Mouse (Mus musculus) CD4-positive, CD25-positive, alpha-beta regulatory T cell, adult 4 months (primary cell): ENCODE data around the gene Rbm42. TPM values are rescaled to one million over a fixed set of nuclear protein-coding genes. Genes with fewer than 3 reads are reported as not detected.

Source experiments
- ATAC-seq: one replicate; pipeline ENCODE4 v1.8.0; 2017
- polyA plus RNA-seq, 2 experiments: library from polyadenylated mRNA; unstranded; fragments of 100-300 nt; shearing (Covaris generic); gene quantifications; one replicate each; pipeline ENCODE4 v1.2.1; 2017

Gene Rbm42
- polyA plus RNA-seq, 2 experiments from 2014 or later, result 14.4 to 25.1 TPM

DNA sequence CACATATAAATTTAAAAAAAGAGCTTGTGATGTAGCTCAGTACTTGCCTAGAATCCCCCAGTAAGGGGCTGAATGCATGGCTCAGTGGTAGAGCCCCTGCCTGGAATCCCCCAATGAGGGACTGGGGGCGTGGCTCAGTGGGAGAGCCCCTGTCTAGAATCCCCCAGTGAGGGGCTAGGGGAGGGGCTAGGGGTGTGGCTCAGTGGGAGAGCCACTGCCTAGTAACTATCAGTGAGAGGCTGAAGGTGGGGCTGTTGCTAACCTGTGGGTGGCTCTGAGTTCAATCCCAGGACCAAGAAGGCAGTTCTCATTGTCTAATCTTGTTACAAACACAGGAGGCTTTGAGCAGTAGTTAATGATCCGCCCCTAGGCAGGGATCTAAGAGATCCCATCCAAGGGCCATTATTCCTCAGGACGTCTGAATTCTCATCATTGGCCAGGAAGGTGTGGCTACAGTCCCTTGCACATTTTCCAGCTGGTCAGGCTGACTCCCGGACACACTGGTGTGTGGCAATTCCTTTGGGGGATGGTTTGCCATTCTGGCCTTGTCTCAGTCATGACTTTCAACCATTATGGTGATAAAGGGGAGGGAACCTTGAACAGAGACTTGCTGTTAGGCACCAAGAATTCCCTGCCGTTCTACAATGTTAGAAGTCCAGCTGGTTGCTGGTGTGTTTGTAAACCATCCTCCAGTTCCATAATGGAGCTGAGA lies 34.9 kb downstream of the Rbm42 start:
- ATAC-seq, result no peak

- ATAC-seq, result peak; percentile 66
Measured at GRCm38 (mm10) chr7:30614454-30614853, 35.7 kb downstream of the Rbm42 start.

GRCm38 (mm10) chr7:30613529-30614112 lies 36.5 kb downstream of the Rbm42 start:
- ATAC-seq, result peak; percentile 67

- no peak for ATAC-seq
Measured at GRCm38 (mm10) chr7:30612654-30613402, 37.3 kb downstream of the Rbm42 start, which contains the start of gene Upk1a. Gene Upk1a (minus strand): TSS chr7:30612847.

DNA sequence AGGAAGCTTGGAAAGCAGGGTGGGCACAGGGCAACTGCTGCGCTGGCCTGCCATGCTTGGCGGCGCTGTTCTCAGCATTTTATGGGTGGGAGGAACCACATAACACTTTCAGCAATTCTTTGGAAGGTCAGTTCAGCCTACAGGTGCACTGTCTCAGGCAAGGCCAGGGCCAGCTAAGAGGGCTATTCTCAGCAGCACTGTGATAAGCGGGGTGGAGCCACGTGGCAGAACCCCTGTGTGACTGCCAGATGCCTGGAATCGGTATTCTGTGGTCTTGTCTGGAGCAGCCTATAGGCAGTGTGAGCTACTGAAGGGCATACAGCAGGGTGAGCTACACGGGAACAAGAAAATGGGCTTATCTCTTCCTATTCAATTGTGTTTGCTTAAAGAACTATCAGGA lies 40.1 kb downstream of the Rbm42 start:
- no peak for ATAC-seq

GRCm38 (mm10) chr7:30608476-30608875 lies 41.6 kb downstream of the Rbm42 start:
- no peak for ATAC-seq

DNA sequence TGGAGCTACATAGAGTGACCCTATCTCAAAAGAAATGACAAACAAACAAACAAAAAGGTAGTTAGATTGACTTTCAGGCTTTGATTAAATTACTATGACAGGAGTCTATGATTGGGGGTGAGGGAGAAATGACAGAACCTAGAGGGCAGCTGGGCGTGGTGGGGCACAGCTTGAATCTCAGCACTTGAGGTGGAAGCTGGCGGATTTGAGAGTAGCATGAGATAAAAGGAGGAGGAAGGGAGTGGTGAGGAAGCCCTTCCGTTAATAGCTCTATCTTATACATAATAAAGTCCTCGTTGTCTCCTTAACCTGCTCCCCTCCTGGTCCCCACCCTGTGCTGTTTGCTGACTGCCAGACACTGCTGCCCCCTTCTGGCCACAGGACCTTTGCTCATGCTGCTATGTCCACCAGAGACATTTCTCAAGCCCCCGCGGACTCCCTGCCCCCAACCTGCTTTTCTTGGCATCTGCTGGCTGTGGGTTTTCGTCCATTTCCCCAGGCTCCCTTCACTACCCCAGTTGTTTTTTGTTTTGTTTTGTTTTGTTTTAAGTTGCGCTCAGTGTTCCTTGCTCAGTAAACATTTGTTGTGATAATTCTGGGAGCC lies 42.3 kb downstream of the Rbm42 start:
- peak; percentile 91 for ATAC-seq

DNA sequence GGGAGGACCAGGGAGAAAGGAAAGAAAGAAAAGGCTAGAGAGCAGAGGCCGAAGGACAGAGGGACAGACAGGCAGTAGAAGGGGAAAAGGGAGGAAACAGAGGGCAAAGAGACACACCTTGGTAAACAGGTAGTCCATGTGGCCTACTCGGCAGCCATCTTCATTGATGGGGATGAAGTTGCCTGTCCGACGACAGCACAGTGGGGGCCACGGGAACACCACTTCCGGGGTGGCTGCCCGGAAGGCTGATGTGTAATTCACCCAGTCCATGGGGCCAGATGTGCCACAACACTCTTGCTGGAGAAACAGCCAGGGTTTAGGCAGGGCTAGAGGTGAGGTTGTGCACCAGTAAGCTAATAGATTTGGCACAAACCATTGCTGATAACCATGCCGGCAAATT lies 45.2 kb downstream of the Rbm42 start:
- ATAC-seq, result no peak

- no peak for ATAC-seq
Measured at GRCm38 (mm10) chr7:30604424-30604823, 45.7 kb downstream of the Rbm42 start.

DNA sequence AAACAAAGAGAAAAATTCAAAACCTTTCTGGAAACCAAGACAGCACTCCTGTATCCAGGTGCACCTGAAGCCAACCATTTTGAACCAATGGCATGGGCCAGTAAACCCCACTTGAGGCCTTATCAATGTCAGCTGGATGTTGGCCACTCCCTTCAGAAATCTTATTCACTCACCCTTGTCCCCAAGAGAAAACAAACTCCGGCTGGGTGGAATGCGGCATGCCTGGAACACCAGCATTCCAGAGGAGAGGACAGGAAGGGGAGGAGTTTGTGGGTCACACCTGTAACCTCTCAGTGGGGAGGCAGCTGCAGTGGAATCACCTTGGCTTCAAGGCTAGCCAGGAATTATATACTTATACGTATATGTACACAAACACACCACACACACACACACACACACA lies 47.5 kb downstream of the Rbm42 start:
- no peak for ATAC-seq

- ATAC-seq, result no peak
Measured at GRCm38 (mm10) chr7:30600651-30601050, 49.5 kb downstream of the Rbm42 start.

DNA sequence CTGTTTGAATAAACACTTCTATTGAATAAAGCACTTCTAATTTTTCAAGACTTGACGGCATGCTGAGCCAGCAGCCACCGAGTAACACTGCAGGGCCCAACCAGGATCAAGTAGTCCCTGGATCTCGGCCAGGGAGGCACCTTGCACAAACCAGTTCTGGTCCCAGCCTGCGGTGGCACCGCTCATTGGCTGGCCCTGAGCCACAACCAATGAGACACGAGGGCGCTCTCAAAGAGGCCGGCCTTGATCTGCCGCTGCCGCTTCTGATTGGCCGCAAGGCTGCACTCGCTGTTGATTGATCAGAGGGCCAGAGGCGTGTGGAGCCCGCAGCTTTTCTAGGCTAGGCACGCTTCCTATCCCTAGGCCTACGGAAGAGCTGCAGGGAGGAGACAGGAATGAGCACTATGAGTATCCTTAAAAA lies 50.2 kb downstream of the Rbm42 start:
- peak; percentile 97 for ATAC-seq

DNA sequence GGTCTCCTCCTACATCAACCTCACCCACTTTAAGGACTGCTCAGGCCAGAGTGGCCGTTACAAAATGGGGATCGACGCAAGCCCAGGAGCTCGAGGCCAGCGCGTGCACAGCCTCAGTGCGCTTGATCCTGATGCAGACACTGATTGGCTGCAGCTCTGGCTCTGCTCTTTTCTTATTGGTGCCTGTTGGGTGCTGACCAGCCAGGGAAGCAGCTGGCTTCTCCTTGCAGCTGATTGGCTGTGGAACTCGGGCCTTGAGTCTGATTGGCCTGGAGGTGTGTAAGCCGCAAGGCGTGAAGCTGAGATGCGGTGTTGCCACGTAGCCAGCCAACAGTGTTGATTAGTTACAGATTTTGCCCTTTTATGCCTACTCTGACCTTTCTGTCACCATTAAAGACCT lies 51.3 kb downstream of the Rbm42 start, which contains the start of gene Zbtb32:
Gene Zbtb32, minus strand, starts transcription at position 124 of the 400 bp plus-strand sequence.
- ATAC-seq, result no peak

- no peak for ATAC-seq
Measured at GRCm38 (mm10) chr7:30596811-30597210, 53.3 kb downstream of the Rbm42 start.

- ATAC-seq, result no peak
Measured at GRCm38 (mm10) chr7:30596093-30596492, 54.0 kb downstream of the Rbm42 start.

GRCm38 (mm10) chr7:30594510-30595024 lies 55.5 kb downstream of the Rbm42 start:
- ATAC-seq, result peak; percentile 37

DNA sequence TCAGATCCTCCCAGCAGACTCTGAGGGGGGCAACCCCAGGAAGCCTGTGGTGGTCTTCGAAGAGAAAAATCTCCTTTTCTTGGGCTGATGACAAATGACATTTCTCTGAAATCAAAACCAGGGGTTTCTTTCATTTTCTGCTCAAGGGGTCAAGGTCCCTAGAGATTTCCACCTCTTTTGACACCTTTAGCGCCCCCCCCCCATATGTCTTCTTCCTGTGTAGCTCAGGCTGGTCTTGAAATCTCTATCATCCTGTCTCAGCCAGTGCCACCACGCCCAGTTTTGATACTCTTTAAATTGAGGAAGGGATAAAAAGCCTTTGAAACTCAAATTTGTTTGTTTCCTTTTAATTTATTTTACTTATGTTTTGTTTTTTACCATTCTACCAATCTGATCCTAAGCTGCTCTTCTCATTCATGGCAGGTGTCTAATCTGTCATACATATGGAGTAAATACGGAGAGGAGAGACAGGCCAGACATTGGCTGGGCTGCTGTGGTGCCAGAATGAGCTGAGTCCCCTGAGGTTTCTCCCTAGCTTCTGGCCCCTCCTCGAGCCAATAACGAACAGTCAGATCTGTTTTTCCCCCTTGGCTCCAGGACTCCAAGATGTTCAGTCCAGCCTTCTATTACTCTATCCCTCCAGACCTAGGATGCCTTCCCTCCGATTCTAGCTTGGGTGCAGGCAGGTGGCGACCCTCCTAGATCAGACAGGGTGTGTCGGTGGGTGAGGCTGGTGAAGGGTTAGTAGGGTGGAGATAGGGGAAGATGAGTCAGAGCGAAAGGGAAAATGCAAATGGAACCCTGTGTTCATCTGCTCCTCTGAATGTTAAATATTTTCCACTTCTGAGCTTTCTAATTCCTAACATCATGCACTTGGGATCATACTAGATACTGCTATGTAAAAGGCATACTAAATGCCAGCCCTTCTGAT lies 56.3 kb downstream of the Rbm42 start:
- peak; percentile 48 for ATAC-seq

GRCm38 (mm10) chr7:30592772-30593423 lies 57.2 kb downstream of the Rbm42 start:
- ATAC-seq, result no peak

GRCm38 (mm10) chr7:30591605-30591951 lies 58.5 kb downstream of the Rbm42 start:
- ATAC-seq, result no peak
